Mouse (Mus musculus) limb, embryonic 11.5 days (tissue): ENCODE data around the gene Fermt2. TPM values are rescaled to one million over a fixed set of nuclear protein-coding genes. Genes with fewer than 3 reads are reported as not detected.
"Not testable (repeated sequence)": the region's sequence is repeated elsewhere in the genome, so short reads cannot be mapped to it uniquely, and the experiment has no call there.

Source experiments
- ATAC-seq: fragments of 200-750 bp; cut with Nextera tagmentation; 2 replicates; pipeline ENCODE4 v1.8.0; 2017; ENCODE audit warnings: low read depth; ENCODE audit not compliant: insufficient number of reproducible peaks, low FRiP score, low TSS enrichment
- DNase-seq: peaks from one replicate; pipeline ENCODE4 v3.0.0-alpha.2; 2015; ENCODE audit warnings: low spot score
- H3K27ac ChIP-seq: fragments of 300-500 bp; sonication (generic); replicated peaks from 2 replicates; pipeline ENCODE4 v1.5.1; 2014; ENCODE audit warnings: low read depth, mild to moderate bottlenecking, low read length
- H3K27me3 ChIP-seq: fragments of 300-500 bp; sonication (generic); 2 replicates; pipeline ENCODE4 v1.6.1; 2014; ENCODE audit warnings: mild to moderate bottlenecking, low read length, mixed read lengths; ENCODE audit not compliant: control insufficient read depth, insufficient read depth
- H3K36me3 ChIP-seq: fragments of 300-500 bp; sonication (generic); 2 replicates; pipeline ENCODE4 v1.6.1; 2014; ENCODE audit warnings: mild to moderate bottlenecking, low read length, moderate library complexity, mixed read lengths; ENCODE audit not compliant: control insufficient read depth, insufficient read depth
- H3K4me1 ChIP-seq: fragments of 300-500 bp; sonication (generic); 2 replicates; pipeline ENCODE4 v1.6.1; 2014; ENCODE audit warnings: low read length, mixed read lengths; ENCODE audit not compliant: control insufficient read depth, insufficient read depth
- H3K4me2 ChIP-seq: fragments of 300-500 bp; sonication (generic); 2 replicates; pipeline ENCODE4 v1.6.1; 2014; ENCODE audit warnings: low read depth, mild to moderate bottlenecking, moderate library complexity; ENCODE audit not compliant: severe bottlenecking
- H3K4me3 ChIP-seq: fragments of 300-500 bp; sonication (generic); 2 replicates; pipeline ENCODE4 v1.5.1; 2014; ENCODE audit warnings: low read depth, low read length
- H3K9ac ChIP-seq: fragments of 300-500 bp; sonication (generic); 2 replicates; pipeline ENCODE4 v1.6.1; 2014; ENCODE audit warnings: mild to moderate bottlenecking, low read length
- H3K9me3 ChIP-seq: fragments of 300-500 bp; sonication (generic); 2 replicates; pipeline ENCODE4 v1.6.1; 2016; ENCODE audit warnings: low read length; ENCODE audit not compliant: control insufficient read depth
- WGBS: fragments of 180-500 bp; shearing (Covaris S2); extraction: QIAGEN DNeasy Blood & Tissue Kit; methylation state at CpG from one replicate; pipeline ENCODE4 v1.1.7; 2014; 5-methylcytosine and 5-hydroxymethylcytosine counted together
- polyA plus RNA-seq: library from polyadenylated mRNA; unstranded; fragments of >200 nt; fragmentation: Nextera tagmentation; extraction: Ambion mirVana; gene quantifications from 2 replicates; pipeline ENCODE4 v1.2.1, GENCODE M21; 2014

Fermt2 gene
- polyA plus RNA-seq, 1 experiment from 2014 or later: 121 TPM

DNA sequence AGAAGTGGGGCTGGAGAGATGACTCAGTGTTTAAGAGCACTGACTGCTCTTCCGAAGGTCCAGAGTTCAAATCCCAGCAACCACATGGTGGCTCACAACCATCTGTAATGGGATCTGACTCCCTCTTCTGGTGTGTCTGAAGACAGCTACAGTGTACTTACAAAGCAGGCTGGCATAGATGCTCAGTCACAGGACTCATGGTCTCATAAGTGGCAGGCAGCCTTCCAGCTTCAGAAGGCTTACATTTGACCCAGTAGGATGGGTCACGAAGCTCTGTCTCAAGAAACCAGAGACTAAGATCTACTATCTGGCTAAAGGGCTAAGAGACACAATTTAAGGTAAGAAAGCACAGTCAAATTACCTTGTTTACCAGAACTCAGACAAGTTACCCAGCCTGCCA lies 42.7 kb downstream of the Fermt2 start:
- not testable (repeated sequence) for H3K36me3 ChIP-seq, H3K27ac ChIP-seq, H3K9ac ChIP-seq, H3K9me3 ChIP-seq, H3K4me2 ChIP-seq, DNase-seq, H3K27me3 ChIP-seq, H3K4me3 ChIP-seq, ATAC-seq, H3K4me1 ChIP-seq
- 91% methylated on average over 2 of the region's 2 CpGs for WGBS

DNA sequence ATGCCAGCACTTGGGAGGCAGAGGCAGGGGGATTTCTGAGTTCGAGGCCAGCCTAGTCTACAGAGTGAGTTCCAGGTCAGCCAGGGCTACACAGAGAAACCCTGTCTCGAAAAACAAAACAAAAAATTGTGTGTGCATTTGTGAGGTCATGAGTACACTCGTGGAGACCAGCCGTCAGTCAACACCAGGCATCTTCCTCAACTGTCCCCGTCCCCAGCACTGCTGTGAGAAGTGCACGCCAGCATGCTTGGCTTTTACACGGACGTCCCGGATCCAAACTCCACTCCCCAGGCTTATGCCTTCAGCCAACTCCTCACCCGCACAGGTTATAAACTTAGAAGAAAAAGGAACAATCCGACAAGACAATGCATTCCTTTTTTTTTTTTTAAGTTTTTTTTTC lies 46.6 kb downstream of the Fermt2 start:
- ATAC-seq, H3K9ac ChIP-seq, DNase-seq, H3K27ac ChIP-seq, H3K4me3 ChIP-seq, H3K4me1 ChIP-seq, H3K4me2 ChIP-seq, H3K9me3 ChIP-seq, H3K27me3 ChIP-seq: not testable (repeated sequence)
- 95% methylated on average over 11 of the region's 11 CpGs for WGBS
- peaks cover 14% of the 10 kb centered on the region for H3K36me3 ChIP-seq

DNA sequence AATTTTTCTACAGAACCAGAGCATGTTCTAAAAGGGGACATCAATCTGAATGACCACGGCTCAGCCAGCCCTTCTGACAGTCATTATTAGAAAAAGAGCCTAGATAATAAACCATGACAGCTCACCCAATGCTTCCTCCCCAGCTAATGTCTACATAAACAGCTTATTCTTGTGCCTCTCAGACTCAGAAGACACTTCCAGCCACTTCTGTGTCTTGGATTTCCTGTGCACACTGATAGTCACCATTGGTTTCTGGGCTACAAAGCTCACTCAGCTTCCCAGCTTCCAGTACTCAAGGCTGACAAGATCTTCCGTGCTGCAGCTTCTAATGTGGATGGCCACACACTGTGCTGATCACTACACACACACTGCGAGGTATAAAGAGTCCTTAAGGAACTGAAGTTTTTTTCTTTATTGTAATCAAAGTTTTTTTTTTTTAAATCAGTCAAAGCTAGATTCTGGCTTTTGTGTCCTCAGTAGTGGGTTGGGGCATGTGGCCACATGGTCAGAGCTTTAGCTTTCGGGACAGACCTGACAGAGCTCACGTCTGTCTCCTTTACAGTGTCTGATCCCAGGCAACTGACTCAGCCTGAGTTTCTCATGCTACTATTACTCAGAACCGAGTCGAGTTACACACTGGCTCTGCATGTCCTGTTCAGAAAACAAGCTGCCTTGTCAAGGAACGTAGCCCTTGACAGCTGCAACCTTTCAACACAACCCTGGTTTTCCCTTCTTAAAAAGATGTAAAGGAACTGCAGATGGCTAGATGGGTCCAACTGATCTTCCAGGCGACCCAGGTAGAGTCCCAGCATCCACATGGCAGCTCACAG lies 50.7 kb downstream of the Fermt2 start:
- Histone ChIP-seq H3K27me3 (no peaks in the 10 kb centered on the region), H3K9me3 (no peaks in the 10 kb centered on the region), H3K4me3 (no peak overlapping the region), H3K27ac (no peak overlapping the region), H3K4me2 (no peak overlapping the region), H3K4me1 (no peaks in the 10 kb centered on the region), H3K36me3 (peaks cover 21% of the 10 kb centered on the region), H3K9ac (no peak overlapping the region)
- DNase-seq (no peak), ATAC-seq (no peak)
- WGBS: 76% methylated on average over 9 of the region's 9 CpGs

DNA sequence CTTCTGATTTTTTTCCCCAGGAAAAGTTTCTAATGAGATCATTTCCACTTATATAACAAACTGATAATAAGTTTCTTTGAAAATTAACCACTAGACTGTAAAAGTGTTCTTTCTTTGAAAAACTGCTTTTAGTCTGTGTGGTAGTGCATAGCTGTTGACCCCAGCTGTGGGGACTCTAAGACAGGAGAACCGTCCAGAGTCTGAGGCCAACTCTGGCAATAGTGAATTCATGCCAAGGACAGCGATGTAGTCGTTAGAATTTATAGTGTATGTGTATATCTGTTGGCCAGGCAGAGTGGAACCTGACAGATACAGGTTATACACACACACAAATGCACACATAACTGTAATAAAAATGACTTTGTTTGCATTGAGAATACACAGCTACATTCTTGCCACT lies 51.4 kb downstream of the Fermt2 start:
- Histone ChIP-seq H3K9ac (no peak overlapping the region), H3K4me1 (no peaks in the 10 kb centered on the region), H3K9me3 (no peaks in the 10 kb centered on the region), H3K27ac (no peak overlapping the region), H3K4me3 (no peak overlapping the region), H3K36me3 (peaks cover 21% of the 10 kb centered on the region), H3K27me3 (no peaks in the 10 kb centered on the region), H3K4me2 (no peak overlapping the region)
- no peak for DNase-seq
- ATAC-seq: no peak
- 77% methylated on average over 3 of the region's 3 CpGs for WGBS

DNA sequence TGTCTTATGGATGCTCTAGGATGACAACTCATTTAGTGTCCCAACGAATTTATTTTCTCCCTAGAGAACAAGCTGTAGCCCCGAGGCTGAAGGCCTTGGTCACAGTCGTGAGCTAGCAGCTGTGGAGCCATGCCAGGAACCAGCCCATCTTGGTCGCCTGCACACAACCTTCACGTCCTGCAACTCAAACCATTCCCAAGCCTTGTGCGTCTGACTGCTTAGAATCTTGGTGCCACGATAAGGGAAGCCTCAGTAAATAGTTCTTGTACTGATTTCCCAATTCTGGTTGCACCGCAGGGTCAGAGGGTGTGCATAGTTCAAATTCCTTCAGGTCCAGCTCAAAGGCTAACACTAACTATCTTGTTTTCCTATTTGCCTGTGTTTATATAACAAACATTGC lies 52.3 kb downstream of the Fermt2 start:
- H3K4me3 ChIP-seq: no peak overlapping the region
- peaks cover 21% of the 10 kb centered on the region for H3K36me3 ChIP-seq
- ATAC-seq (no peak), DNase-seq (no peak)
- no peaks in the 10 kb centered on the region for H3K27me3 ChIP-seq
- WGBS: 66% methylated on average over 8 of the region's 8 CpGs
- no peak overlapping the region for H3K9ac ChIP-seq
- H3K27ac ChIP-seq: no peak overlapping the region
- H3K4me2 ChIP-seq: no peak overlapping the region
- H3K9me3 ChIP-seq: no peaks in the 10 kb centered on the region
- no peaks in the 10 kb centered on the region for H3K4me1 ChIP-seq

DNA sequence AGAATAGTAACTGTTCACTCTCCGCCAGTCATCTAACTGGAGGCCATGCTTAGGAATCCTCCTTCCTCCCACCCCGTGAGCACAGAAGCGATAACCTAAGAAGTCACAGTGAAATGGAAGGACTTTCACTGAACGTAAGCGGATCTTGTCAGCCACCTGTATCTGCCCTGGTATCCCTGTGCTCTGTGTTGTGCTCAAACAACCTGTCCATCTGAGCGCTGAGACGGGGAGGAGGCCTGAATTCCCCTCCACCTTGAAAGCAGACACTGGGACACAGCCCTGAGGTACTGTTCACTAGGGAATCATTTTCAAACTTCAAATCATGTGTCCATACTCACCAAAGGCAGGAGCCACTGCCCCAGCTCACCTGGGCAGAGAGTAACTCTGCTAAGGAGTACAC lies 52.9 kb downstream of the Fermt2 start:
- Histone ChIP-seq H3K9me3 (no peaks in the 10 kb centered on the region), H3K27me3 (no peaks in the 10 kb centered on the region), H3K9ac (no peak overlapping the region), H3K4me2 (no peak overlapping the region), H3K36me3 (peaks cover 21% of the 10 kb centered on the region), H3K4me1 (no peaks in the 10 kb centered on the region), H3K27ac (no peak overlapping the region), H3K4me3 (no peak overlapping the region)
- DNase-seq: no peak
- 92% methylated on average over 7 of the region's 7 CpGs for WGBS
- no peak for ATAC-seq

DNA sequence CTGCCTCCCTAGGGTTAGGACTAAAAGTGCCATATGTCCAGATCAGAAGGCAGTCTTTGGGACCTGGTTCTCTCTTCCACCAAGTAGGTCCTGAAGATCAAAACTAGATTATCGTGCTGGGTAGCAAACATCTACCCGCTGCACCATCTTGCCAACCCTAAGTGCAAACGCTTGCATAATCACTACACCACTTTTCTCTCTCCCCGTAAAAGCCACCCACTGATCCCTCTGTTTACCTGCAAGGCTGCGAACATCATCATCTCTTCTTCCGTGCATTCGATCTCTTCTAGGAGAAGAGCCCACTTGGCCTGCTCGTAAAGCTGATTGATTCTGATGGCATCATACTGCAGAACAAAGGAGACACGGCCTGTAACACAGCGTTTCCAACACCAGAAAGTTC lies 57.4 kb downstream of the Fermt2 start:
- Histone ChIP-seq H3K27me3 (no peaks in the 10 kb centered on the region), H3K9me3 (no peaks in the 10 kb centered on the region), H3K9ac (no peak overlapping the region), H3K4me1 (no peaks in the 10 kb centered on the region), H3K27ac (no peak overlapping the region), H3K4me3 (no peak overlapping the region), H3K4me2 (no peak overlapping the region), H3K36me3 (peaks cover 20% of the 10 kb centered on the region)
- WGBS: 92% methylated on average over 10 of the region's 10 CpGs
- DNase-seq: no peak
- ATAC-seq: no peak

DNA sequence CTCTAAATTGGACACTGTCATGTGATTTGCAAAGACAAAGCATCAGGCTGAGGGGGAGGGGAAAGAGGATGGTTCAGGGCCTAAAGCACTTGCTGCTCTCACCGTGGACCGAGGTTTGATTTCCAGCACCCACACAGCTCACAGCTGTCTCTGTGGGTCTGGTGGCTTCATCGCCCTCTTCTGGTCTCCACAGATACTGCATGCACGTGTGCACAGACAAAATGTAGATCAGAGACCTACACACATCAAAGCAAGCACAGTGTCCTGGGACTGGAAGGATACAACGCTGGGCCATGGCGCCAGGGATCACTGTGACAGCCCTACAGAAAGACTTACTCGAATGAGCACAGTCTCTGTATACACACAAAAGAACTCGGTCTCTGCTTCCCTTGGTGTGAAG lies 60.5 kb downstream of the Fermt2 start:
- Histone ChIP-seq H3K4me3 (no peak overlapping the region), H3K9me3 (no peaks in the 10 kb centered on the region), H3K4me1 (0 out of 2 replicates have a peak, but pooled peaks cover 1% of the 10 kb centered on the region), H3K27me3 (no peaks in the 10 kb centered on the region), H3K36me3 (peaks cover 15% of the 10 kb centered on the region), H3K4me2 (no peak overlapping the region), H3K9ac (no peak overlapping the region), H3K27ac (no peak overlapping the region)
- DNase-seq (no peak), ATAC-seq (no peak)
- WGBS: 90% methylated on average over 8 of the region's 8 CpGs

DNA sequence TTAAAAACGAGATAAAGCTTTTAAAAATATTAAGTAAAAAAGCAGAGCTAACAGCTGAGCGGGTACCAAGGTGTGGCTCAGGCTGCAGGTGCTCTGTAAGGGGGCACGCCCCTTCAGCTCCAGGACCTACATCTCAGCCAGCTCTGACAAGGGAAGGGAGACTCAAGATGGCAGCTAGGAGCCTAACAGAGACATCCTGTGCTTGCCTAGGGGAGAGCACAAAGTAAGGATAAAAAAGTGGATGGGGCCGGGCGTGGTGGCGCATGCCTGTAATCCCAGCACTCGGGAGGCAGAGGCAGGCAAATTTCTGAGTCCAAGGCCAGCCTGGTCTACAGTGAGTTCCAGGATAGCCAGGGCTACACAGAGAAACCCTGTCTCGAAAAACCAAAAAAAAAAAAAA lies 63.5 kb downstream of the Fermt2 start:
- WGBS: 95% methylated on average over 8 of the region's 8 CpGs
- not testable (repeated sequence) for DNase-seq, H3K9ac ChIP-seq, H3K27me3 ChIP-seq, H3K4me2 ChIP-seq, ATAC-seq, H3K27ac ChIP-seq, H3K9me3 ChIP-seq, H3K4me3 ChIP-seq
- Histone ChIP-seq H3K4me1 (peaks cover 12% of the 10 kb centered on the region; the same call in 1 of the 2 replicates), H3K36me3 (peaks cover 13% of the 10 kb centered on the region)
